Mouse (Mus musculus) B cell, adult 67 days (primary cell): ENCODE data around the gene Gm6812. TPM values are rescaled to one million over a fixed set of nuclear protein-coding genes. Genes with fewer than 3 reads are reported as not detected.

Source experiments
- total RNA-seq, 2 experiments: library from RNA; stranded (reverse); gene quantifications; 4 replicates each; pipeline ENCODE4 v1.2.4; 2023

Gm6812 gene
- not detected for total RNA-seq

DNA sequence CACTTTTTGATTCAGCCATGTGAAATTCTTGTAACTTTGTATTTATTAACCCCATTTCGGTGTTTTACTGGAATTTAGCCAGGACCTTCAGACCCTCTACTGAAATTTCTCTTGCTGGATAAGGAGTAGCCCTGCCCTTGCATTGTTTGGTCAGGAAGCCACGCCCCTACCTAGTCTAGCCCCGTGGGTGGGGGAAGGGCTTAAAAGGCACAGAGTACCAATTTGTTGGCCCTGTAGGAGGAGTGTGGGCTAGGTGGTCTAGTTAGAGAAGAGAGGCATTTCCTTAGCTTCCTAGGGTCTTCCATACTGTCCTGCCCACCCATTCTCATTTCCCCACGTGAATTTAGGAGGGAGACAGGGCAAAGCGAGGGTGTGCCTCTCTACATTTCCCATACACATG is at the start of gene Gm6812:
TSS of gene Gm6812 (minus strand) at position 101 of the 400 bp plus-strand sequence.

Other genes with a start within 250 kb of the Gm6812 start
- 10 to 100 TPM; 86.0 to 92.3 TPM for gene Fmr1, start 214.5 kb downstream of the Gm6812 start, total RNA-seq
- gene Fmr1nb, start 131.2 kb downstream of the Gm6812 start, total RNA-seq: not detected
- 1 to 10 TPM; 1.5 to 3.2 TPM for gene Gm14698, start 72.0 kb downstream of the Gm6812 start, total RNA-seq